Mouse (Mus musculus): ENCODE measurements around the gene Oca2. TPM values are rescaled to one million over a fixed set of nuclear protein-coding genes. Genes with fewer than 3 reads are reported as not detected.

Oca2 gene
- total RNA-seq, 2 experiments from 2014 or later = 5.3 to 6.4 TPM

DNA sequence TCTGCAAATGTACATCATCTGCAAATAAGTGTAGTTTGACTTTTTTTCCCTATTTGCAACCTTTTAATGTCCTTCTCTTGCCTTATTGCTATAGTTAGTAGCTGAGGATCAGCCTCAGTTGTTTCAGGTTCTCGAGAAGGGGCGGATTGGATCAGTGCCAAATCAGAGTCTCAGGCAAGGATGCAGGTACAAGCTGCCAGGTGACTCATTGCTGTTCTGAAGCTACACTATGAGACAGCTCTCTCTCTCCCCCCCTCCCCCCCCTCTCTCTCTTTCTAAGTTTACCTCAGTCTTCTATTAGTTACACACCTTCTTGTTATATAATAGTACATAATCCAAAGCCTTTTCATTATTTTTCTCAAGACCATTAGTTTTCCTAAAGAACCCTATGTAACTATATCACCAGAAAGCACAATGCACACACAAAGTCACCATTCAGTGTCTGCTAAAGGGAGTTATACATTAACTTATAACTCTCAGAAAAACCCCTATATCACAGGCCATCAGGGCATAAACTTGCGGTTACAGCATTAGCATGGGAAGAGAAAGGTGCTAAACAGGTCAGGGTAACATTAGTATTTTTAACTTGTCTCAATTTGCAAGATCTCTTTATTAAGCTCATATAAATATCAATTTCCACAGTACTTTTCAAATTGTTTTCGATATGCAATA, 142.3 kb downstream of the Oca2 start:
- no peak for DNase-seq

DNA sequence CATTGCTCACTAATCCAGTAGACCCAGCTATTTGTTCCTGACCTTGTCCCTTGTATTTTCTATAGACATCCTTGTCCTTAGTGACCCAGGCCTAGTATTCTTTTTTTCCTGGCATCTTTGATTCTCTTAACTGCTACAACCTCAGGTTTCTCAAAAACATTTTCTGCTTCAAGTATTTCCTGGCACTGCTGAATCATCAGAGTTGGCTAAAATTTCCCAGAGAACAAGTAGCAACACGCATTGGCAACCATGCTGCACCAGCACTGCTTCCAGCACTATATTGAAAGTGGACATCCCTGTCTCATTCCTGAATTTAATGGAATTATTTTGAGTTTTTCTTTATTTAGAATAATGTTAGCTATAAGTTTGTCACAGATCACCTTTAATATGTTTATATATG, 143.1 kb downstream of the Oca2 start:
- DNase-seq = no peak

GRCm38 (mm10) chr7:56388295-56388694, 148.7 kb downstream of the Oca2 start:
- DNase-seq = no peak

DNA sequence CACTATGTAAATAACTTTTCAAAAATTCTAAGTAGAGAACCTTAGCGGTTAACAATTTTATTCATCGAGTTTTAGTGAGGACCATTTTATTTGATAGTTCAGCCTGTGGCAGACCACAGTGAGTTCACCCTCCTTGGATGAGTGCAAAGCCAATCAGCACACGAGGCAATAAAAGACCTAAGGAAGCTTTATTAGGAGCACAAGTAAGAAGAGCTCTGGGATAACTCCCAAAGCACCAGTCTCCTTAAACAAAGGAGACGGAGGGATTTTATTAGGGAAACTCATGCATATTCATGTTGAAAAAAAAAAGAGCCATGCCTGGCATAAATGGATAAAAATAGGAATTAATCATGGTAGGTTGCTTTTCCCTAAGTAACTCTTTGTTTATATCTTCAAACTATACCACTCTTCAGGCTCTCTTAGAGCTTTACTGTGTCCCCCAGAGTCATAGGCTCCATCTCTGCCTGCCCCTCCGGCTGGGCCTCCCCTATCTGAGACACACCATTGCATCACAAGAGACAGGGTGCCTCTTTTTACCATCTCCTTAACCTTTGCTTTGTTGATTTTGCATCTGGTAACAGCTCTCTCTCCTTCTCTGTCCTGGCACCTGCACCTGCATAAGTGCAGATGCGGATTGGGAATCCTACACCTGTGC, 178.7 kb downstream of the Oca2 start:
- no peak for DNase-seq

DNA sequence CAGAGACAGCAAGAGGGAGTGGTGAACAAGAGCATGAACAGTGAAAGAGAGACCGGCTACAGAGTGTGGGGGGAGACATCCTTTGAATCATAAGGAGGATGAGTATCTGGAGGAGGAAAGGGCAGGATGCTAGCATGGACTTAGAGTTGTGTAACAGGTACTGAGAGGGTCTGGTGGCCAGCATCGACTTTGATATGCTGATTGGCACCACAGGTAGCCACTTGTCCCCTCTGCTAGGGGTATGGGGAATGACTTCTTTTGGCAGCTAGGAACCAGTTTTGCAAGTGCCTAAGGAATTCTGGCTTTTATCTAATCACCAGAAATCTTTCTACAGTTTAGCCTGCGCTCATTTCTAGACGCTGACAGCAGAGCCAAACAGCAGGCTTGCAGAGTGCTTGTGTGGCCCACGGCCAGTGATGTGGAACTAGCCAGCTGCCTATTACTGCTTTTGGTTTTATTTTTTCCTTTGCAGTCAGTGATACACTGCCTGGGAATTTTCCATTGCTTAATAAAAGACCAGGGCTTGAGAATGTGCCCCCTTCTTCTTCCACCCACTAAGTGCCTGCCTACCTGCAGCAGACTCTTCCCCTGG, 179.8 kb downstream of the Oca2 start:
- DNase-seq = peak in 1 of 2 experiments; percentile 27

DNA sequence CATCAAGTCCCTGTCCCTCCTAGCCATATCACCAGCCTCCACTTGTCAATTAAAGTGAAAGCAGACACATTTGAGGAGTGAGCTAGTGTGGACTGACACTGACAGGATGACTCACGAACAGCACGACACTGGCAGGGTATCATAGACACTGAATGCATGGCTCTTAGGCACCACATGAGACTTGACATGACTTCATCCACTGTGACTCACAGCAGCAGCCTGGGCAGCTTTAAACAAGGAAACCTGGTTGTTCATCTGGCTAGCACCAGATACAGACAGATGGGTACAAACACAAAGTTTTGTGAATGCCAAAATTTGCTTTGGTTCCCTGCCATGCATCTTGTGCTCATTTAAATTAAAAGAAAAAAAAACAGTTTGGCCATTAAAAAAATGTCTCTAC, 182.4 kb downstream of the Oca2 start:
- DNase-seq = peak; percentile 5 to 27

GRCm38 (mm10) chr7:56423548-56423947, 184.0 kb downstream of the Oca2 start:
- DNase-seq = no peak

- peak in 1 of 2 experiments; percentile 1 for DNase-seq
Observed at GRCm38 (mm10) chr7:56460814-56461520, 221.4 kb downstream of the Oca2 start.

DNA sequence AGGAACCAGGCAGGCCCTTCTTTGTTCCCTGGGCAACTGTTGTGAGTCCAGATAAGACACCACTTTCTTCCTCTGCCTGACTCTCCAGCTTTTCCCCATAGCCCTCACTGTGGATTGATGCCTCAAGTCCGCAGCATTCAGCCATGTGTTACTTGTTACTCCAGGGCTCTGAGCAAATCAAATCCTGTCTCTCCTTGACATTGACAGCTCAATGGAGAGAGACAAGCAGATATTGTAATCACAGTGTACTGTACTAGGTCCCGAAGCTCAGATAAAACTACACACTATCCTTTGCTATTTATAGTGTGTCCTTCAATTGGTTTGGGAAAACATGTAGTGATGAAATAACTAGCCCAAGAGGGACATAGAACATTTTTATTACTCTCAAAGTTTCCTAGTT, 258.7 kb downstream of the Oca2 start:
- no peak for DNase-seq

DNA sequence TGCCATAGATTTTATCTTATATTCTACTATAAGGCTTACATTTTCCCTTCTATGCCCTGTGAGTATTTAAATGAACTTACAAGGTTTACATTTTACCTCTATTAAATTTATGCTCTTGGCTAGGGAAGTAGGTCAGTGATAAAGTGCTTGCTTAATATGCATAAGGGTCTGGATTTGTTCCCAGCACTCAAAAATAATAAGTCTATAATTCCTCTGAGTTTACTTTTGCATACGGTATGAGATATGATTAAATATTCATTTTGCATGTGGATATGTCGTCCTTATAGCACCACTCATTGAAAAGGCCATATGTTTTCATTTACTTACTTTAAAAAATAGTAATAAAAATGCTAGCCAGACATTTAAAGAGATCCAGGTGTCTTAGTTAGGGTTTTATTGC, 259.8 kb downstream of the Oca2 start:
- DNase-seq = no peak

GRCm38 (mm10) chr7:56499767-56500166, 260.2 kb downstream of the Oca2 start:
- no peak for DNase-seq

GRCm38 (mm10) chr7:56500438-56500837, 260.9 kb downstream of the Oca2 start:
- no peak for DNase-seq

DNA sequence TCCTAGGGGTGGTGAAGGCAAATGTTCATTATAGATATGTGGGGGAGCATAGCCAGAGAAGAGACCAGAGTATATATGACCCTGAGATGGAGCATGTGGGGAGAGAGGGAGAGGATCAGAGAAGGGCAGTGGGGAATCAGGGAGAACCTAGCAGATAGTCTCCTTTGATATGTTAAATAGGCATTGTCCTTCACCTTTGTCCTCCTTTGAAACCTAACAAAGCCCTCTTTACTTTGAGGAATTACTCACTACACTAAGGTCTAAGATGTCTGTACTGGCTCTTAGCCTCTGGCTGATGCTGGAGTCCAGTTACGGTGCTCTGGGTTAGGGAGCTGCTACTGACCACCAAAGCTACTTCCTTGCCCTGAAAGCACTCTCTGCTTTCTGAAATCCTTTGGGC, 279.0 kb downstream of the Oca2 start:
- DNase-seq = no peak

- DNase-seq = no peak
Observed at GRCm38 (mm10) chr7:56519741-56520140, 280.2 kb downstream of the Oca2 start.

DNA sequence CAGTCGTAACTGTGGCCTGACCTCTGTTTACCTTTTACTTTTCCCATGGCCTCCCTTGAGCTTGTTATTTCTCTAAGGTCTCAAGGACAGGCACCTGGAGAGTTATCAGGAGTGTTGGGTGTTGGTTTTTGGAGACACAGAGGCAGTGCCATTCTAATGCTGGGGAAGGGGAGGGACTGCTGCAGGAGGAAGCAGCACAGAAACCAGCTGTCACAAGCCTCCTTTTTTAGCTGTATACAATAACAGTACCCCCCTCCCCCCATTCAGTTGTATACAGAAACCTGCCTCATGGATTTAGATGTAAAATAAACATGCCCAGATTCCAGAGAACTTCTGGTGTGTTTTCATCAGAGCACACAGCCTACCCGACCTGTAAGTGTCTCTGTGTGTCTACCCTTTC, 295.3 kb downstream of the Oca2 start:
- DNase-seq = no peak

DNA sequence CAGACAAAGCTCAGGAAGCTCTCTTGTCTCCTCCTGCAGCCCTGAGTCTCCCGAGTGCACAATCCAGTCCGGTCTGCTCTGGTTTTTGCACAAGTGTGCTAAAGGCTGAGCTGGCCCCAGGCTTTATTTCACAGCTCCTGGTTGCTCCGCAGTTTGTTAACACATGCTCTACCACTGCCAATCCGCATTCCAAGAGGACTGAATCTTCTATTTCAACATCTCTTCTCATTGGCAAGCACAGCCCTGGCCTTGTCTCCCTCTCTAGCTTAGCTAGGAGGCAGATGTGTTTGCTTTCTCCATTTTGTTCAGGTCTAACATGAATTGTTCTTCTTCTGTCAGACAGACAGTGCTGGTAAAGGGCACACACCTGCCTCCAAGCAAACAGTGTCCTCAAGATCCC, 309.7 kb downstream of the Oca2 start:
- DNase-seq = peak; percentile 11 to 37

GRCm38 (mm10) chr7:56551804-56552203, 312.2 kb downstream of the Oca2 start:
- DNase-seq = no peak

Other genes starting within 250 kb of the Oca2 start
- 1 to 10 TPM; 6.2 to 8.4 TPM for gene Nipa1, start 219.8 kb upstream of the Oca2 start, total RNA-seq (2021)
- 10 to 100 TPM; 64.1 to 82.4 TPM for gene Herc2, start 189.6 kb upstream of the Oca2 start, total RNA-seq (2021)

Measured in adrenal gland, postnatal 36 days (tissue).